Mouse (Mus musculus): ENCODE results near the gene Cdkl1. TPM values are rescaled to one million over a fixed set of nuclear protein-coding genes. Genes with fewer than 3 reads are reported as not detected.

Gene Cdkl1
- total and polyA plus RNA-seq, 3 experiments = 0.31 TPM; not detected in 2

DNA sequence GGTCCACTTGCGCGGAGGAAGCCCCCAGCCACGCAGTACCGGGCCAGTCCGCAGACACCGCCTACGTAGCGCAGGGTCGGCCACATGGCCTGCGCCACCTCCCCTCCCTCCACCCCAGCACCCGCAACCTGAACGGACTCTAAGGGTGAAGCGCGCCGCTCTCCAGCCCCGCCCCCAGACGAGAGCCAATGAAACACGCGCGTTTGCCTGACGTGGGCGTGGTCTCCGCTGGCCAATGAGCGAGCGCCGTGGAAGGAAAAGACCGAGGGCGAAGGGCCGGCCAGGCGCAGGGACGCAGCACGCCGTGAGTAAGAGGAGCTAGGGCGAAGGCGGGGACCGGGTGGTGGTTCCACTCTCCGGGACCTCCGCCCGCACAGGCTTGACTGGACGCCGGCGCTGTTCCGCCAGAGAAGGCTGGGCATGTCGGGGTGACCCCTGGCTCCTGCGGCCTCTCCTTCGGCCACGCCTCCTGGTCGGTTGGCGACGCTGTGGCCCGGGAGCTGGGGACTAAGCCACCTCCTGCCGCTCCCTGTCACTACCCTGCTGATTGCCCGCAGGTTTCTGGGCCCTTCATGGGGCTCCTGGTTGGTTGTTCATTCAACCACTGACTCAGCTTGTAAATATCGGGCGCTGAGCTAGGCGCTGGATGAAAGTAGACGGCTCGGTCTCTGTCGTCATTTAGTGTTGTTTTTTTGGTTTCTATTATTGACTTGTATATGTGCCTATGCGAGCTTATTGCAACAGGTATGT is 66.2 kb downstream of the Cdkl1 start, which contains the start of the genes L2hgdh and Atp5s (continued):
- TF ChIP-seq ZMIZ1 (IDR thresholded peaks at IDR 0.05; ENCODE audit: low read depth, low read length) (peak; percentile 87; the same call in 1 of the 2 replicates), KAT2A (IDR thresholded peaks at IDR 0.05; ENCODE audit: insufficient replicate concordance, low read length) (no peak), ZKSCAN1 (IDR thresholded peaks at IDR 0.05; ENCODE audit: borderline replicate concordance, low read depth, low read length) (no peak), RCOR1 (conservative IDR thresholded peaks at IDR 0.05; ENCODE audit: low read depth, low read length) (no peak), PAX5 (IDR thresholded peaks at IDR 0.05; ENCODE audit: low read length) (no peak), MXI1 (IDR thresholded peaks at IDR 0.05; ENCODE audit: low read depth, low read length) (peak; percentile 96), EP300 (IDR thresholded peaks at IDR 0.05; ENCODE audit: low read length) (0 out of 2 replicates have a peak, but pooled peaks have one; percentile 3), POLR2A (IDR thresholded peaks at IDR 0.05; ENCODE audit: low read depth, low read length) (peak; percentile 93), USF1 (IDR thresholded peaks at IDR 0.05; ENCODE audit: low read depth, low read length) (no peak; the same call in 1 of the 2 replicates), ETS1 (conservative IDR thresholded peaks at IDR 0.05; ENCODE audit: low read depth, low read length) (no peak), NRF1 (IDR thresholded peaks at IDR 0.05; ENCODE audit: low read depth, low read length) (peak; percentile 50; the same call in 1 of the 2 replicates), TCF12 (IDR thresholded peaks at IDR 0.05; ENCODE audit: low read depth, low read length) (peak; percentile 80), CHD1 (IDR thresholded peaks at IDR 0.05; ENCODE audit: low read depth, low read length) (no peak)

DNA sequence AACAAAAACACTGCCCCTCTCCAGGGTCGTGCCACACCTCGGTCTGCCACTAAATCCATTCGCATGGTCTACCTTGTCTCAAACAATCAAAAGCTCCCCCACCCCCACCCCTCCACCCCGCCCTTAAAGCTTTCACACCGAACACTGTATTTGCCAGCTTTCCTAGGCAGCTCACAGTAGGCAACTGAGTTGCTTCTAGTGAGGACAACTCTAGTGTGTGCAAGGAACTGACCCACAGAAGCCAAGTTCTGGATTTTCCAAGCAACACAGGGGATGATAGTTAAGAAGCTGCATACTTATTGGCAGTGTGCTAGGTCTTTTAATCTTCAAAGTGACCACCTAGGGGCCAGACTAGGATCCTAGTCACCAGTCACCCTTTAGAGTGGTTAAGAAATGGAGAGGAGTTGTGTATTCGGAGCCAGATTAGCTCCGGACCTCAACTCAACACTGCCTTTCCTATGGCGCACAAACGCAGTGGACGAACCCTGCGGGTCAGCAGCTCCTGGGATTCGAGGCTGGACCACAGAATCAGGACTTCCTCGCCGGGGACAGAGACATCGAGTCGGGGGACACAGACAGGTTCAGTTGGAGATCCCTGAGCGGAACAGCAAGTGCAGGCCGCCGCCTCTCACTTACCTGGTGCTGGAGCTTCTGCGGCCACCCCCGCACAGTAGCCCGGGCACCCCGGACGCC is 66.9 kb downstream of the Cdkl1 start:
- peak overlapping the region; percentile 45 for H3K9ac ChIP-seq (ENCODE audit: insufficient read depth, low read depth)
- peaks cover 5 to 18% of the 10 kb centered on the region in 2 experiments; a peak in 3 of 4 replicates for H3K4me1 ChIP-seq (ENCODE audit: control insufficient read depth in 1 of 2, insufficient read depth in 2 of 2)
- TF ChIP-seq EP300 (IDR thresholded peaks at IDR 0.05; ENCODE audit: low read length) (0 out of 2 replicates have a peak, but pooled peaks have one; percentile 9), USF2 (conservative IDR thresholded peaks at IDR 0.05; ENCODE audit: low read depth, low read length) (no peak), E2F4 (IDR thresholded peaks at IDR 0.05; ENCODE audit: insufficient replicate concordance, low read depth, low read length) (0 out of 2 replicates have a peak, but pooled peaks have one; percentile 10)
- in situ Hi-C loops (cut with MboI; ENCODE audit: low pct_ligation_motif_present, low pct_unique_long_range_greater_than_20kb, low sequenced_read_pairs) (no loop called here), dilution Hi-C loops (cut with MboI; ENCODE audit: extremely low pct_ligation_motif_present, extremely low pct_unique_long_range_greater_than_20kb, low sequenced_read_pairs) (no loop called here)
- no peak for DNase-seq (ENCODE audit: extremely low read depth)
- H3K4me2 ChIP-seq (ENCODE audit: insufficient read depth, low read depth, poor library complexity, severe bottlenecking) = peak overlapping the region; percentile 85
- no peaks in the 10 kb centered on the region for H3K27me3 ChIP-seq (replicated peaks)
- H3K4me3 ChIP-seq (replicated peaks in 1 of 3; ENCODE audit: low read depth in 2 of 3, low read length in 2 of 3, poor library complexity in 1 of 3) = peak overlapping the region; percentile 60 to 92 (median 82)
- peaks cover 5% of the 10 kb centered on the region for H3K9me3 ChIP-seq (replicated peaks; ENCODE audit: low read length)
- H3K79me2 ChIP-seq (replicated peaks; ENCODE audit: control insufficient read depth, extremely low read depth, insufficient read depth, poor library complexity, severe bottlenecking) = no peaks in the 10 kb centered on the region; the same call in 1 of the 2 replicates
- H3K36me3 ChIP-seq (replicated peaks in 1 of 2; ENCODE audit: control insufficient read depth in 1 of 2, insufficient read depth in 1 of 2, low read length in 1 of 2) = peaks cover 8 to 30% of the 10 kb centered on the region in 2 experiments
- H3K27ac ChIP-seq (ENCODE audit: insufficient read depth, low read depth) = no peak overlapping the region
